Mouse (Mus musculus) spleen, adult 2 months (tissue): ENCODE data around the gene Gkn2. TPM values are rescaled to one million over a fixed set of nuclear protein-coding genes. Genes with fewer than 3 reads are reported as not detected.

Experiments
- DNase-seq, 2 experiments: peaks; one replicate each; pipeline versions ENCODE4 v3.0.0 to v3.0.0-alpha.2; 2012 to 2021; ENCODE audit warnings: low spot score in 2 of 2, low read depth in 1 of 2
- H3K27ac ChIP-seq: fragments of 200-500 bp; 2 replicates; pipeline ENCODE4 v1.5.1; 2012; ENCODE audit warnings: low read length, inconsistent platforms; ENCODE audit not compliant: insufficient read depth
- H3K27me3 ChIP-seq: fragments of 200-500 bp; 2 replicates; pipeline ENCODE4 v1.6.1; 2012; ENCODE audit warnings: mild to moderate bottlenecking, moderate library complexity, low read length, inconsistent platforms; ENCODE audit not compliant: control insufficient read depth, insufficient read depth
- H3K36me3 ChIP-seq: fragments of 200-500 bp; 2 replicates; pipeline ENCODE4 v1.6.1; 2012; ENCODE audit warnings: mild to moderate bottlenecking, low read length, inconsistent platforms; ENCODE audit not compliant: control insufficient read depth, insufficient read depth
- H3K4me1 ChIP-seq: fragments of 200-500 bp; 2 replicates; pipeline ENCODE4 v1.6.1; 2011; ENCODE audit warnings: inconsistent platforms; ENCODE audit not compliant: control insufficient read depth, insufficient read depth, insufficient read length
- H3K4me3 ChIP-seq: fragments of 200-500 bp; 2 replicates; pipeline ENCODE4 v1.5.1; 2011; ENCODE audit warnings: mild to moderate bottlenecking, inconsistent platforms; ENCODE audit not compliant: insufficient read depth, insufficient read length; ENCODE audit errors: extremely low read depth
- CTCF ChIP-seq: fragments of 200-500 bp; IDR thresholded peaks from 2 replicates; pipeline ENCODE4 v1.5.1; 2011; ENCODE audit warnings: mild to moderate bottlenecking, inconsistent platforms; ENCODE audit not compliant: insufficient read depth, insufficient read length, insufficient replicate concordance; ENCODE audit errors: extremely low read depth
- POLR2A ChIP-seq: fragments of 200-500 bp; IDR thresholded peaks from 2 replicates; pipeline ENCODE4 v1.6.1; 2011; ENCODE audit warnings: low read depth, low read length, inconsistent platforms
- WGBS: fragments of 180-500 bp; shearing (Covaris S2); methylation state at CpG from one replicate; pipeline ENCODE4 v1.1.7; 2018; 5-methylcytosine and 5-hydroxymethylcytosine counted together
- polyA plus RNA-seq: library from polyadenylated mRNA; depleted of rRNA; stranded (reverse); fragments of >200 nt; gene quantifications from 2 replicates; pipeline ENCODE4 v1.2.3, GENCODE M21; 2012

Gkn2 gene
- polyA plus RNA-seq, 1 experiment: not detected

DNA sequence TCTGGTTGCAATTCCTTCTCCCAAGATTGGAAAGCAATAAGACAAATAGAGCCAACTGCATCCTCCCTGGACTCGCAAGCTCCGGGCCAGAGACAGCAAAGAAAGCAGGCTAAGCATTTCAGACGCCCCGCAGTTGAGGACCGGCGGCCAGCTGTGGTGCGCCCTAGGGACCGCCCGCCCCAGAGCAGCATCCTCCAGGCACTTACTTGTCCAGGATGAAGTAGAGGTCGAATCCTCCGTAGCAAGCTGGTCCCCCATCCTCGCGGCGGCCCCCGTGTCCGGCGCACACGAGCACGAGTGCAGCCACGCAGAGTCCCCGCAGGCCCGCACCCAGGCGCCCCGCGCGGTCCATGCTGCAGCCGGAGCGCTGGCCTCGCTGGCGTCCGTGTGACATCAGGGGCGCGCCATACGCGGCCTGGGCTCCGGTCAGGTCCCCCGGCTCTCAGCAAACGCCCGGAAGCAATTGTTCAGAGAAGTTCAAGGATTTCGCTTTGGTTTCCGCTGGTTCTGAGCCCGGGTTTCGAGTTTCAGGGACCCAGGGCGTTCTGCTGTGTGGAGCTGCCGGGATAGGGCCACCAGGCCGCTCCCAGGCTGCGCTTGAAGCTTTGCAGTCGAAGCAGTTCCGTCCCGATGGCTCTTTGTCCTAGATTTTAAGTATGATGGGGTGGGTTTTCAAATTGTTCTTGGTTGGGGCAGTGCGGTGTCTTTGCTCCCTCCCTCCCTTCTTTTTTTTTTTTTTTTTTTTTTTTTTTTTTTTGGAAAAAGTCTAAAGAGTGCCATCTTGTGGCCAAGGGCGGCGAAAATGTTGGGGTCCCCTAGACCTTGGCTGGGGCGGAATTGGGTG, 37.8 kb upstream of the Gkn2 start, which contains the start of gene Antxr1:
Gene Antxr1 (minus strand): TSS at position 731 of the 844 bp plus-strand sequence.
- Histone ChIP-seq H3K4me3 (peak within 1 kb of the TSS; percentile 41), H3K27ac (peak within 1 kb of the TSS; percentile 67; the same call in 1 of the 2 replicates), H3K27me3 (peaks cover 11% of the 10 kb centered on the region), H3K36me3 (no peaks in the 10 kb centered on the region), H3K4me1 (peaks cover 2% of the 10 kb centered on the region; the same call in 1 of the 2 replicates)
- DNase-seq: peak in 1 of 2 experiments; percentile 7
- WGBS: 3% methylated on average over 54 of the region's 54 CpGs
- TF ChIP-seq CTCF: no peak
- TF ChIP-seq POLR2A: no peak

DNA sequence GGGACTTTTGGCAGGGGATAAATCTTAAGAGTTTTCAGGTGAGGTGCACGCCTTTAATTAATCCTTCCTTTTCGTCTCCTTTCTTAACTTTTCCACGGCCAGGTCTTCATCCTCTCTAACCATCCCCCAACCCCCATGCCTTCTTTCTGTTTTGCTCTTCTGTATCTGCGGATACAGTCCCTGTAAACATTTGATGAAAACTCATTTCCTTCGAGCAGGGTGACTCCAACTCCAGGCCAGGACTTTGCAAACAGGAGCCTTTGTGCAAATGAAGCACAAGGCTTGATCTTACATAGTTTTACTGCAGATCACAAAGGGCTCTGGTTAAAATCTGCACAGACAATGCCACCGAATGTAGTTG, 37.2 kb upstream of the Gkn2 start:
- TF ChIP-seq CTCF (no peak), POLR2A (no peak)
- Histone ChIP-seq H3K4me1 (peaks cover 2% of the 10 kb centered on the region; the same call in 1 of the 2 replicates), H3K4me3 (no peak overlapping the region), H3K27me3 (peaks cover 11% of the 10 kb centered on the region), H3K27ac (no peak overlapping the region), H3K36me3 (no peaks in the 10 kb centered on the region)
- 34% methylated on average over 6 of the region's 6 CpGs for WGBS
- no peak for DNase-seq

DNA sequence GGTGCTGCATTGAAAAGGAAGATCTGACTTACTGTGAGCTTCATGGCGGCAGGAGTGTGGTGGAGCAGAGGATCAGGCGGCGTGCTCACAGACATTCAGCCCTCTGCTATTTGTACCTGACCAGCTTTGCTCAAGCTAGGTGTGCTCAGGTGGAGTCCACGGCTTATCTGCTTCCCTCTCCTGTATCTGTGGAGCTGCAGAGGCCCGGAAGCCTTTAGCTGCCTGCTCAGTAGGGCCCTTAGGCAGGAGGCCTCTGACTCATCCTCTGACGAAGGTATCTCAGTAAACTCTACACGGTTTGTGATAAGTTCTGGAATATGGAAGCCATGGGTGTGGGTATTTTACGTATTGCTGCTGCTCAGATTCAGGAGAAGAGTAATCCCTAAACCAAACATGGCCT, 22.3 kb upstream of the Gkn2 start, which contains the start of gene Gkn1:
Gene Gkn1 (minus strand): TSS at position 114 of the 400 bp plus-strand sequence.
- Histone ChIP-seq H3K27ac (no peak within 1 kb of the TSS), H3K36me3 (no peaks in the 10 kb centered on the region), H3K27me3 (no peaks in the 10 kb centered on the region), H3K4me1 (no peaks in the 10 kb centered on the region), H3K4me3 (no peak within 1 kb of the TSS)
- DNase-seq: no peak
- TF ChIP-seq CTCF (no peak), POLR2A (no peak)
- 93% methylated on average over 8 of the region's 8 CpGs for WGBS

DNA sequence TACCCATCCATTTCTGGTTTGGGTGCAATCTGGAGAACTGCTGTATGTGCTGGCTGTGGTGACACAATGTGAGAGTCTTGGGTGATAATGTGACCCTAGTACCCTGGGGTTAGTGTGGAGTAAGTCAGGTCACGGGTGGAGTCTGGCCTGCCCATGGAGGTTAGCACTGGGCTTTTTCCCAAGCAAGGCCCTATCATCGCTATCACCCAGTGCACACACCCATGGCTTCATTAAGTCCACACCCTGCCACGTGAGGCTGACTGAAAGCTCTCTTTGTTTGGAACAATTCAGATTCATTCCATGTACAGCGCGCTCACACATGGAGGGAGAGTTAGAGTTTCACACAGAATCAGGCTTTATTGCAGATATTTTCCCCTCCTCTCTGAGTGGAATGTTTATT, 18.7 kb upstream of the Gkn2 start:
- H3K4me3 ChIP-seq: no peak overlapping the region
- no peak overlapping the region for H3K27ac ChIP-seq
- TF ChIP-seq POLR2A (no peak), CTCF (no peak)
- H3K4me1 ChIP-seq: no peaks in the 10 kb centered on the region
- H3K36me3 ChIP-seq: no peaks in the 10 kb centered on the region
- 90% methylated on average over 5 of the region's 5 CpGs for WGBS
- no peaks in the 10 kb centered on the region for H3K27me3 ChIP-seq
- DNase-seq: no peak

DNA sequence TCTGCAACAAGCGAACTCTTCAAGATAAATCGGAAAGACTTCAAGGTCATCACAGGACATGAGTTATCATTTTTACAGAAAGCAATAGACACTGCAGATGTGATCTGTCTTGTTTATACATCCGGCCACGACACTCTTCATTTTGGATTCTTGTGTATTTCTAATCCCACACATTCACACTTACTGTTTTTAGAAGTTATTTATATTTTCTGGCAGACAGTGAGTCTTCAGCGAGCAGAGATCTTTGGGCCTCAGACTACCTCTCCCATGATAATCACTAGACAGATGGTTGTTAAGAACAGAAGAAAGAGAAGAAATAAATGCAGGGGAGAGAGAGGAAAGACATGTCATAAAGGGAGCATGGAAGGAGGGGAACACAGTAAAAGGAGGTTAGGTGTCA, 3.9 kb upstream of the Gkn2 start:
- Histone ChIP-seq H3K27me3 (no peaks in the 10 kb centered on the region), H3K4me1 (no peaks in the 10 kb centered on the region), H3K36me3 (no peaks in the 10 kb centered on the region), H3K4me3 (no peak overlapping the region), H3K27ac (no peak overlapping the region)
- no peak for DNase-seq
- TF ChIP-seq POLR2A: no peak
- no peak for TF ChIP-seq CTCF
- WGBS: 91% methylated on average over 5 of the region's 5 CpGs

DNA sequence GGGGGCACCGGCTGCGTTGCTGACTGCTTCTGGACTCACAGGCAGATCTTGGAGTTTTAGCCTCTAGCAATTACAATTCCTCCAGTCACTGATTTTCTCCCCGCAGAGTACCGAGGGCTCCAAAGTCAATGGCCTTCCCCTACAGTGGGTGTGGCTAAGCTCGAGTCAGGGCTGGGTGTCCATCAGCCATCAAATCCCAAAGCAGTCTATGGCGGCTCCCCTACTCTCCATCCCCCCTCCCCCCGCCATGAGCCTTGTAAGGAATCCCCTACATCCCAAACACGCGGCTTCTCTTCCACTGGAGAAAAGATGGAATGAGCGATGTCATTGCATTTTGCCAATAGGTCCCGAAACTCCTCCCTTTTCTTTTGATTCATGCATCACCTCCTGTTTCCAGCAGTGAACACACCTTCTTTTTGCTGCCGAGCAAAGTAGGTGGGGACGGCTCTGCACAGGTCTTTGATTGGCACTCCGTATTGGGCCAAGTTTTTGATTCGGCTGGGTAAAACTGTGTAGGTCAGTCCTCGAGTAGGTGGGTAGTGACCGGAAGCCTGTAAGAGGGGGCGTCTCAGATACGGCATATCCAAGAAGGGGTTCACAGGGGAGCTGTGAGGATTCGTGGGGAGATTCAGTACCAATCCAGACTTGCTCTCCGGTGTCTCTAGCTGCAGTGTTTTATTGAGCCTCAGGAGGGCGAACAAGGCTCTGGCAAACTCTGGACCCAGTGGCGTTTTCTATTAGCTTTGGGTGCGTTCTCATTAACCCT, 11.0 kb downstream of the Gkn2 start:
- Histone ChIP-seq H3K27me3 (peaks cover 1% of the 10 kb centered on the region; the same call in 1 of the 2 replicates), H3K27ac (no peak overlapping the region), H3K4me1 (no peaks in the 10 kb centered on the region), H3K4me3 (no peak overlapping the region), H3K36me3 (no peaks in the 10 kb centered on the region)
- 16% methylated on average over 24 of the region's 24 CpGs for whole genome bisulfite sequencing
- TF ChIP-seq POLR2A: no peak
- no peak for TF ChIP-seq CTCF
- no peak for DNase-seq
